ENCODE assay signal across 21 mouse cellular contexts in genomic region chr7:35211791-35212190, GRCm38 (mm10). TPM values are rescaled to one million over a fixed set of nuclear protein-coding genes. Genes with fewer than 3 reads are reported as not detected.
DNase-seq lines count a peak whose midpoint lies in the region; ATAC-seq lines count a peak whose summit lies in the region.
"Had no signal": no experiment of that assay in that cellular context is flagged by ENCODE, and none has a peak within 500 bp of the region (broad histone marks: within the 10 kb centered on the region; RNA-seq: fewer than 3 reads in every experiment).

No protein-coding gene starts in this region.

- peak; percentile 57 to 68 for DNase-seq in cerebellum, adult 18-20 months
- no peak for DNase-seq in cerebellum, postnatal 4 days (ENCODE audit: low spot score in 2 of 2)
- peak; percentile 52 for DNase-seq in cerebellum, adult 9-10 months
- peak; percentile 68 to 71 for DNase-seq in cerebellum, postnatal 10 days
- peak; percentile 65 to 66 for DNase-seq in cerebellum, postnatal 36 days
- no peak for DNase-seq in gastrocnemius, postnatal 4 days (ENCODE audit: low spot score in 2 of 2)
- DNase-seq in heart, postnatal 4 days: no peak
- DNase-seq: adrenal gland, postnatal 10 days; adrenal gland, postnatal 36 days; embryo, embryonic 11 days; gastrocnemius, postnatal 25 days; heart, adult 2 months; heart, postnatal 14 days; kidney, adult 2 months had no signal

- ATAC-seq in cerebellum, adult (ENCODE audit: insufficient number of reproducible peaks, low FRiP score, low TSS enrichment): no peak
- ATAC-seq: activated CD4-positive, CD25-positive, alpha-beta regulatory T cell, adult 4 months; forebrain, embryonic 15.5 days; intestine, postnatal 0 days had no signal

RNA-seq across cellular contexts. Expression of gene Lrp3, which starts 3.5 kb away (rescaled TPM):
- 10 to 100 TPM; 14.2 to 15.6 TPM for total RNA-seq in gastrocnemius, postnatal 4 days (2021)
- total RNA-seq in heart, postnatal 4 days (2021): 1 to 10 TPM; 6.9 TPM
- total RNA-seq: granulocyte monocyte progenitor cell, adult 5-6 weeks; hematopoietic stem cell, adult 5-6 weeks had no signal

RNA-seq across cellular contexts. Expression of gene Slc7a10, which starts 25.6 kb away (rescaled TPM):
- total RNA-seq in gastrocnemius, postnatal 4 days (2021): 10 to 100 TPM; 11.6 to 12.9 TPM
- total RNA-seq in heart, postnatal 4 days (2021): under 1 TPM; 0.38 to 0.45 TPM
- total RNA-seq: ES-E14; granulocyte monocyte progenitor cell, adult 5-6 weeks; hematopoietic stem cell, adult 5-6 weeks had no signal

Comparison
In these comparisons a context has a peak if more than half of its experiments do, and no peak if none do; other contexts are left out.
1. DNase-seq: peak in cerebellum, adult 18-20 months (2 of 2), cerebellum, adult 9-10 months (single experiment), cerebellum, postnatal 10 days (2 of 2) and cerebellum, postnatal 36 days (2 of 2); none in cerebellum, postnatal 4 days (0 of 2), gastrocnemius, postnatal 4 days (0 of 2) and heart, postnatal 4 days (single experiment).
2. RNA of gene Slc7a10, which starts 25.6 kb away (total RNA-seq): 11.6 to 12.9 TPM in gastrocnemius, postnatal 4 days; 0.38 to 0.45 TPM in heart, postnatal 4 days; every median in the first group is over 4 times any median in the second.